Comparison of ENCODE assay signal across 8 mouse cellular contexts in genomic region chr10:87447754-87448095, GRCm38 (mm10). TPM values are rescaled to one million over a fixed set of nuclear protein-coding genes. Genes with fewer than 3 reads are reported as not detected.
DNase-seq lines count a peak whose midpoint lies in the region; ATAC-seq lines count a peak whose summit lies in the region.

No protein-coding gene starts in this region.

- H3K9me3 ChIP-seq in kidney, embryonic 15.5 days (replicated peaks), result no peaks in the 10 kb centered on the region
- no peaks in the 10 kb centered on the region for H3K9me3 ChIP-seq in forebrain, embryonic 14.5 days (replicated peaks; ENCODE audit: control insufficient read depth, low read length)
- H3K9me3 ChIP-seq in neural tube, embryonic 12.5 days, result no peaks in the 10 kb centered on the region

- H3K4me3 ChIP-seq in kidney, embryonic 15.5 days (replicated peaks), result peak overlapping the region; percentile 8; the same call in 1 of the 2 replicates
- H3K4me3 ChIP-seq in forebrain, embryonic 14.5 days (ENCODE audit: low read depth, low read length), result no peak overlapping the region
- no peak overlapping the region for H3K4me3 ChIP-seq in neural tube, embryonic 12.5 days

- no peak for DNase-seq in kidney, postnatal 10 days
- peak; percentile 96 for DNase-seq in forebrain, embryonic 14.5 days (ENCODE audit: low spot score)
- peak; percentile 45 to 72 for DNase-seq in layer of hippocampus, postnatal 36 days
- no peak for DNase-seq in spleen, postnatal 14 days (ENCODE audit: low spot score in 2 of 2)
- no peak for DNase-seq in urinary bladder, postnatal 36 days (ENCODE audit: low spot score in 2 of 2)
- no peak for DNase-seq in lung, postnatal 25 days (ENCODE audit: low spot score)

- peaks cover 5% of the 10 kb centered on the region; the same call in 1 of the 2 replicates for H3K4me1 ChIP-seq in kidney, embryonic 15.5 days
- peaks cover 11% of the 10 kb centered on the region for H3K4me1 ChIP-seq in forebrain, embryonic 14.5 days (ENCODE audit: control insufficient read depth, insufficient read depth, low read length)
- H3K4me1 ChIP-seq in neural tube, embryonic 12.5 days, result peaks cover 22% of the 10 kb centered on the region

- no peaks in the 10 kb centered on the region for H3K36me3 ChIP-seq in kidney, embryonic 15.5 days
- H3K36me3 ChIP-seq in forebrain, embryonic 14.5 days (ENCODE audit: control insufficient read depth, insufficient read depth, low read length), result no peaks in the 10 kb centered on the region
- H3K36me3 ChIP-seq in neural tube, embryonic 12.5 days, result no peaks in the 10 kb centered on the region

- peak; percentile 62; the same call in 1 of the 2 replicates for ATAC-seq in kidney, embryonic 15.5 days (replicated peaks; ENCODE audit: low FRiP score)
- peak; percentile 96 for ATAC-seq in forebrain, embryonic 14.5 days
- ATAC-seq in neural tube, embryonic 12.5 days (ENCODE audit: low FRiP score, low read depth), result peak; percentile 98

- 5% methylated on average over 9 of the region's 9 CpGs for WGBS in kidney, embryonic 15.5 days
- WGBS in forebrain, embryonic 14.5 days, result 1% methylated on average over 9 of the region's 9 CpGs
- 0% methylated on average over 9 of the region's 9 CpGs for WGBS in neural tube, embryonic 12.5 days

- no peak overlapping the region for H3K9ac ChIP-seq in kidney, embryonic 15.5 days
- H3K9ac ChIP-seq in forebrain, embryonic 14.5 days (ENCODE audit: low read length), result no peak overlapping the region
- no peak overlapping the region for H3K9ac ChIP-seq in neural tube, embryonic 12.5 days

- peak overlapping the region; percentile 46 for H3K4me2 ChIP-seq in kidney, embryonic 15.5 days
- peak overlapping the region; percentile 40 for H3K4me2 ChIP-seq in forebrain, embryonic 14.5 days (ENCODE audit: low read length)
- peak overlapping the region; percentile 46 for H3K4me2 ChIP-seq in neural tube, embryonic 12.5 days (replicated peaks)

- H3K27me3 ChIP-seq in kidney, embryonic 15.5 days, result no peaks in the 10 kb centered on the region
- no peaks in the 10 kb centered on the region for H3K27me3 ChIP-seq in forebrain, embryonic 14.5 days (replicated peaks; ENCODE audit: control insufficient read depth, insufficient read depth, low read length)
- H3K27me3 ChIP-seq in neural tube, embryonic 12.5 days (replicated peaks), result no peaks in the 10 kb centered on the region

- no peak overlapping the region for H3K27ac ChIP-seq in kidney, embryonic 15.5 days
- peak overlapping the region; percentile 70 for H3K27ac ChIP-seq in forebrain, embryonic 14.5 days (ENCODE audit: low read depth, low read length)
- H3K27ac ChIP-seq in neural tube, embryonic 12.5 days, result no peak overlapping the region

RNA-seq across cellular contexts. Expression of gene Ascl1, which starts 45.7 kb away (rescaled TPM):
- 1.1 and 1.4 TPM in 2 replicates for polyA plus RNA-seq in kidney, embryonic 15.5 days (2015; fragmentation: Nextera tagmentation; extraction: Ambion mirVana)
- 26.6 and 28.8 TPM in 2 replicates for polyA plus RNA-seq in forebrain, embryonic 14.5 days (2014; fragmentation: Nextera tagmentation; extraction: Ambion mirVana)
- 1 to 10 TPM; 5.6 to 6.0 TPM for total RNA-seq in layer of hippocampus, postnatal 36 days (2021)
- 53.7 and 66.1 TPM in 2 replicates for polyA plus RNA-seq in neural tube, embryonic 12.5 days (2016; fragmentation: Nextera tagmentation; extraction: Ambion mirVana)

Comparison
In these comparisons a context has a peak if more than half of its experiments do, and no peak if none do; other contexts are left out.
1. DNase-seq: peak in forebrain, embryonic 14.5 days (single experiment) and layer of hippocampus, postnatal 36 days (2 of 2); none in kidney, postnatal 10 days (single experiment), spleen, postnatal 14 days (0 of 2), urinary bladder, postnatal 36 days (0 of 2) and lung, postnatal 25 days (single experiment).
2. RNA of gene Ascl1, which starts 45.7 kb away (polyA plus RNA-seq): 53.7 to 66.1 TPM in neural tube, embryonic 12.5 days and 26.6 to 28.8 TPM in forebrain, embryonic 14.5 days; 1.1 to 1.4 TPM in kidney, embryonic 15.5 days; every median in the first group is over 10 times any median in the second.
3. Peak in every context shown above with its lines, with median percentiles within 50 percentile points of each other: ATAC-seq and H3K4me2 ChIP-seq.